Mouse (Mus musculus): ENCODE measurements around the gene Fancl. TPM values are rescaled to one million over a fixed set of nuclear protein-coding genes. Genes with fewer than 3 reads are reported as not detected.

Gene Fancl
- total RNA-seq, 2 experiments from 2014 or later, result 7.0 to 7.8 TPM

GRCm38 (mm10) chr11:26481691-26482242 lies 95.8 kb downstream of the Fancl start:
- no peak for DNase-seq
- intact Hi-C loops (cut with DNase I), result no loop called here

- peak; percentile 26 to 33 for DNase-seq
- intact Hi-C loops (cut with DNase I), result loop anchor here (10.0 kb wide), 1 partner anchor 285 kb away; no protein-coding TSS in a partner anchor
These were observed 104.0 kb downstream of the Fancl start for GRCm38 (mm10) chr11:26489761-26490466.

GRCm38 (mm10) chr11:26495951-26496350 lies 110.0 kb downstream of the Fancl start:
- intact Hi-C loops (cut with DNase I), result loop anchor here (10.0 kb wide), 1 partner anchor 291 kb away; no protein-coding TSS in a partner anchor
- no peak for DNase-seq

DNA sequence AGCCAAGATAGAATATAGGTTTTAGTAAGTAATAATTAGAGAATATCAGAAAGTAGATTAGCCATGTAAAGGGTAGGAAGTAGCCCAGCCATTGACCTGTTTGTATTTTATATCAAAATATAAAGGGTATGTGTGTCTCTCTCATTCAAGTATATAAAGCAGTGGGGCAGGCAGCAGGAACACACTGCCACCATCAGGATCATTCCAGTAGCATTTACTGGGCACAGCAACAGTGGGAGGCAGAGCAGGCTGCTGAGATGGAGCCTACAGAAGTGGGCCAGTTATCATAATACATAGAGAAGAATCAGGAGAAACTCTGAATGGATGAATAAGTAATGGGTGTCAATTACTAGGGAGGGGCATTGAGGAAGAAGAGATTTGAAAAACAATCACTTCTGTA lies 127.7 kb downstream of the Fancl start:
- DNase-seq, result no peak
- intact Hi-C loops (cut with DNase I), result no loop called here

DNA sequence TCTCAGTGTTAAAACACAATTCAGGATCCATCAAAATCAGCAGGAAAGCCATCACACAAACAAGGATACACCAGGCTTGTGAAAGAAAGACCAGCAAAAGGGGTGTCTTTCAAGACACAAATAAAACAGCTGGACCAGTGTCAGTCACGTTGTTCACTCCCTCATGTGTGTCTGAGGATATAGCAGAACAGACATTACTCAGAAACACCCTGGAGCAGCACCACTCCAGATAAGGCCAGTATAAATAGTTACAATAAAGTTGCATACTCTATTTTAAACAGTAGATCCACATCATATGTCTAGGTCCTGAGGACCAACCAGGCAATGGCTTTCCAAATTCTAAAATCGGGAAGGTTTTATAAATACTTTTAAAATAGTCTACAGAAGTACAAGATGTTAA lies 130.2 kb downstream of the Fancl start:
- DNase-seq, result no peak
- intact Hi-C loops (cut with DNase I), result no loop called here

- intact Hi-C loops (cut with DNase I), result no loop called here
- DNase-seq, result peak in 1 of 2 experiments; percentile 2
These were observed 133.1 kb downstream of the Fancl start for GRCm38 (mm10) chr11:26518991-26519390.

Other genes with a start within 250 kb of the Fancl start
- gene 5730522E02Rik, start 175.4 kb upstream of the Fancl start, total RNA-seq (2021), result not detected
- not detected for gene Gm6899, start 207.1 kb downstream of the Fancl start, total RNA-seq (2021)
- gene Vrk2, start 207.9 kb downstream of the Fancl start, total RNA-seq (2021), result 1 to 10 TPM; 5.5 to 6.7 TPM

All from heart, postnatal 36 days (tissue).